Mouse (Mus musculus) G1E (cell line): ENCODE measurements at regions not wholly inside any gene's neighbourhood (a gene's known extent, or its start where the extent isn't known, plus 50 kb on each side); places are given as distances from the start of the nearest gene placed in this dataset.

Source experiments
- ATAC-seq: 2 replicates; pipeline ENCODE4 v1.8.0; 2016; ENCODE audit warnings: mild to moderate bottlenecking; ENCODE audit not compliant: insufficient number of reproducible peaks, poor library complexity, low FRiP score, severe bottlenecking; ENCODE audit errors: extremely low read depth
- DNase-seq: peaks from one replicate; pipeline ENCODE4 v3.0.0; 2012; ENCODE audit warnings: low spot score
- H3K27me3 ChIP-seq: 2 replicates; pipeline ENCODE4 v1.6.1; 2012; ENCODE audit warnings: mild to moderate bottlenecking, low read length, inconsistent platforms; ENCODE audit not compliant: insufficient read depth
- H3K36me3 ChIP-seq: replicated peaks from 2 replicates; pipeline ENCODE3; 2012; ENCODE audit warnings: mild to moderate bottlenecking, inconsistent platforms
- H3K4me1 ChIP-seq: 2 replicates; pipeline ENCODE4 v1.6.1; 2012; ENCODE audit warnings: low read depth, low read length, inconsistent platforms, mixed read lengths; ENCODE audit not compliant: insufficient read depth
- H3K4me3 ChIP-seq: 2 replicates; pipeline ENCODE4 v1.5.1; 2012; ENCODE audit warnings: low read depth, mild to moderate bottlenecking, inconsistent platforms, low read length, moderate library complexity, mixed read lengths
- H3K9me3 ChIP-seq: replicated peaks from 2 replicates; pipeline ENCODE4 v1.6.1; 2012; ENCODE audit warnings: inconsistent platforms
- CTCF ChIP-seq: IDR thresholded peaks from 2 replicates; pipeline ENCODE4 v1.5.1; 2012; ENCODE audit warnings: low read depth, low read length, inconsistent platforms, mixed read lengths
- GATA1 ChIP-seq: IDR thresholded peaks from 2 replicates; pipeline ENCODE4 v1.6.1; 2012; ENCODE audit warnings: borderline replicate concordance, low read length, inconsistent platforms, mixed read lengths
- GATA2 ChIP-seq: IDR thresholded peaks from 2 replicates; pipeline ENCODE4 v1.6.1; 2012; ENCODE audit warnings: low read depth, low read length, inconsistent platforms, borderline replicate concordance
- POLR2AphosphoS5 ChIP-seq: IDR thresholded peaks from 2 replicates; pipeline ENCODE4 v1.6.1; 2012; ENCODE audit warnings: low read depth, low read length, inconsistent platforms; ENCODE audit not compliant: insufficient replicate concordance
- TAL1 ChIP-seq: conservative IDR thresholded peaks from 2 replicates; pipeline ENCODE4 v1.6.1; 2012; ENCODE audit warnings: low read depth, low read length, inconsistent platforms, mixed read lengths

DNA sequence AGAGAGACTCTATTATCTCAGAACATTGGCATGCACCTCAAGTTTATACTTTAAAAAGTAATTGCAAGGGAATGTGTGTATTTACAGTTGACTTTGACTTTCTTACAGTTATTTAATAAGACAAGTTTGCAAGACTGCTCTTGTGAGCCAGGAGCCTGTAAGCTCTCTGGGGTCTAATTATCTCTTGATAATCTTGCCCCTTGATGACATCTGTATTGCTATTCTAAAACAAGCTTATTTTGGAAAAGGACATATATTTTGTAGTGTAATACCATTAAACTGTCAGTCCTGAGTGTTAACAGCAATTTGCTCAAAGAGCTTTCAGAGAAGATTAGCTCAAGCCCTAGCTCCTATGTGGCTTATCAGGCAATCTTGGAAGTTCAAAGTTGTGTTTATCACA is 445.4 kb upstream of the Slit2 start:
- ATAC-seq = no peak
- Histone ChIP-seq H3K36me3 (no peaks in the 10 kb centered on the region), H3K4me3 (no peak overlapping the region), H3K9me3 (no peaks in the 10 kb centered on the region), H3K27me3 (no peaks in the 10 kb centered on the region), H3K4me1 (no peaks in the 10 kb centered on the region)
- no peak for DNase-seq
- TF ChIP-seq TAL1 (no peak), GATA1 (no peak), CTCF (no peak), GATA2 (no peak)

DNA sequence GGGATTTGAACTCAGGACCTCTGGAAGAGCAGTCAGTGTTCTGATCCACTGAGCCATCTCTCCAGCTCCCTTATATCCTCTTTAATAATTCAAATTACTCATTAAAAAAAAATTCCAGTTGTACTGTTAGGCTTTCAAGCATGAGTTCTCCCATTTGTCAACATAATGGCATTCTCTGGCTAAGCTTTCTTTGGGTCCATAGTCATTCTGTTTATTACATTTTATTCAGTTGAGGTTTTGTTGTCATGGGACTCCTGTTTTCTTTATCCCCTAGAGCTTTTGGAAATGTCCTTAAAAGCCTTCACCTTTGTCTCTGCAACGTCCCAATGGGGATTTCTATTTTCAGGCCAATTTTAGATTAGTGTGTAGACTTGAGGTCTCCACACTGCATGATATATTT is 440.7 kb upstream of the Slit2 start:
- Histone ChIP-seq H3K4me1 (no peaks in the 10 kb centered on the region), H3K4me3 (no peak overlapping the region), H3K27me3 (no peaks in the 10 kb centered on the region), H3K36me3 (no peaks in the 10 kb centered on the region), H3K9me3 (no peaks in the 10 kb centered on the region)
- TF ChIP-seq POLR2AphosphoS5 (no peak), CTCF (no peak), GATA2 (no peak), TAL1 (no peak), GATA1 (no peak)
- DNase-seq = no peak
- no peak for ATAC-seq

DNA sequence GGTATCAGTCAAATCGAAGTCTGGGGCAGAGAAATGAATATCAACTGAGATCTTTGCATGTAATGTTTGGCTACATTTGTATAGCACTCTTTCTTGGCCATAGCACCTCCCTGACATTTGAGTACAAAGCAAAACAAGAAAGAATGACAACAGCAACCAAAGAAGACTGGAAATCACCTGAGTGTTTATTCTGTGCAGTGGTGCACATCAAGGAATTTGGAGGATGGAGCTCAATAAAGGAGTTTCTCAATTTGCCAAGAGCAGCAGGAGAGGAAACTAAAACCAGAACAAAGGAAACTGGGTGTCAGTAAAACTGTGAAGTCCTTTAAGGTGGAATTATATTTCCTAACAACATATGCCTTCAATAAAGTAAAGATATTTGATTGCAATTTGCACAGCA is 426.2 kb upstream of the Slit2 start:
- TF ChIP-seq TAL1 (no peak), CTCF (no peak), POLR2AphosphoS5 (no peak), GATA1 (no peak), GATA2 (no peak)
- no peak overlapping the region for H3K4me3 ChIP-seq
- H3K4me1 ChIP-seq = no peaks in the 10 kb centered on the region
- DNase-seq (no peak), ATAC-seq (no peak)
- H3K9me3 ChIP-seq = no peaks in the 10 kb centered on the region
- H3K36me3 ChIP-seq = no peaks in the 10 kb centered on the region
- no peaks in the 10 kb centered on the region for H3K27me3 ChIP-seq

DNA sequence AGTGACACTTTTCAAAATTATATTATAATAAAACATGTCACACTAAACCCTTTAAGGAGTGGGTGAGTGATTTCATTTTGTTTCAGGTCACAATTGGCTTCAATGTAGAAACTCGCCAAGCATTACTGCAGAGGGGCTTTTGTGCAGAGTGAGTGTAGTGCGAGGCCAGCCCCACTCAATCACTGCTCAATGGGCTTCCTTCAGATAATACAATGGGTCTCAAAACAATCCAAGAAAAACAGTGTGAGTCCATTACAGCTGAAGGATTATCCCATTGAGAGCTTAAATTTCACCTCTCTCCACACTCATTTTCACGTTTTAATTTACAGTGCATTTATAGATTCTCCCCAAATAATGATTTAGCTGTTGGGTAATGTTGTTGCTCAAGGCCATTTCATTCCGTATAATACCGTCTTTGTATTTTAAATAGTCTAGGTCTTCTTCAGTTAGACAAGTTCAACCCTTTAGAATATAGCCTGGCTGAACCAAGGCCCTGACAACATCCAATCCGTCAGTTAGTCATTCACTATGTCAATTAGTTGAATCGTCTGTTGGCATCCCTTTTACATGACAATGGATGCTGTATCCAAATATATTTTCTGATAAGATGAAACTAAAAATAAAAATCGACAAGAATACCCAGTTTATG is 425.7 kb upstream of the Slit2 start:
- Histone ChIP-seq H3K27me3 (no peaks in the 10 kb centered on the region), H3K36me3 (no peaks in the 10 kb centered on the region), H3K9me3 (no peaks in the 10 kb centered on the region), H3K4me1 (no peaks in the 10 kb centered on the region), H3K4me3 (no peak overlapping the region)
- no peak for ATAC-seq
- no peak for TF ChIP-seq GATA2
- TF ChIP-seq GATA1 = no peak
- TF ChIP-seq POLR2AphosphoS5 = no peak
- no peak for TF ChIP-seq TAL1
- no peak for TF ChIP-seq CTCF
- DNase-seq = no peak
